Mouse (Mus musculus): ENCODE measurements at regions not wholly inside any gene's neighbourhood (a gene's known extent, or its start where the extent isn't known, plus 50 kb on each side); places are given as distances from the start of the nearest gene placed in this dataset.

- DNase-seq (ENCODE audit: low read depth) = peak; percentile 59
- no peak for TF ChIP-seq CTCF (IDR thresholded peaks at IDR 0.05; ENCODE audit: borderline replicate concordance, extremely low read depth, insufficient read depth, insufficient read length)
- TF ChIP-seq POLR2A (IDR thresholded peaks at IDR 0.05; ENCODE audit: borderline replicate concordance, extremely low read depth, insufficient read depth, insufficient read length, poor library complexity, severe bottlenecking) = no peak
Measured at GRCm38 (mm10) chr9:81726542-81726941, 92.9 kb upstream of the Htr1b start.

GRCm38 (mm10) chr9:81720103-81720502 lies 86.5 kb upstream of the Htr1b start:
- DNase-seq (ENCODE audit: low read depth) = no peak
- TF ChIP-seq POLR2A (IDR thresholded peaks at IDR 0.05; ENCODE audit: borderline replicate concordance, extremely low read depth, insufficient read depth, insufficient read length, poor library complexity, severe bottlenecking) (no peak), CTCF (IDR thresholded peaks at IDR 0.05; ENCODE audit: borderline replicate concordance, extremely low read depth, insufficient read depth, insufficient read length) (no peak)

- TF ChIP-seq POLR2A (IDR thresholded peaks at IDR 0.05; ENCODE audit: borderline replicate concordance, extremely low read depth, insufficient read depth, insufficient read length, poor library complexity, severe bottlenecking) (no peak), CTCF (IDR thresholded peaks at IDR 0.05; ENCODE audit: borderline replicate concordance, extremely low read depth, insufficient read depth, insufficient read length) (no peak)
- no peak for DNase-seq (ENCODE audit: low read depth)
Measured at GRCm38 (mm10) chr9:81716980-81717868, 83.6 kb upstream of the Htr1b start.

GRCm38 (mm10) chr9:81691351-81691750 lies 57.7 kb upstream of the Htr1b start:
- no peak for DNase-seq (ENCODE audit: low read depth)
- no peak for TF ChIP-seq POLR2A (IDR thresholded peaks at IDR 0.05; ENCODE audit: borderline replicate concordance, extremely low read depth, insufficient read depth, insufficient read length, poor library complexity, severe bottlenecking)
- TF ChIP-seq CTCF (IDR thresholded peaks at IDR 0.05; ENCODE audit: borderline replicate concordance, extremely low read depth, insufficient read depth, insufficient read length) = no peak

GRCm38 (mm10) chr9:81689744-81690143 lies 56.1 kb upstream of the Htr1b start:
- TF ChIP-seq CTCF (IDR thresholded peaks at IDR 0.05; ENCODE audit: borderline replicate concordance, extremely low read depth, insufficient read depth, insufficient read length) (no peak), POLR2A (IDR thresholded peaks at IDR 0.05; ENCODE audit: borderline replicate concordance, extremely low read depth, insufficient read depth, insufficient read length, poor library complexity, severe bottlenecking) (no peak)
- DNase-seq (ENCODE audit: low read depth) = no peak

All from brain, embryonic 14.5 days (tissue).